Mouse (Mus musculus): ENCODE measurements at regions not wholly inside any gene's neighbourhood (a gene's known extent, or its start where the extent isn't known, plus 50 kb on each side); places are given as distances from the start of the nearest gene placed in this dataset.

GRCm38 (mm10) chr15:61159552-61159951 lies 236.7 kb upstream of the A1bg start:
- DNase-seq (ENCODE audit: low read depth, low spot score), result no peak

GRCm38 (mm10) chr15:61158041-61158545 lies 235.3 kb upstream of the A1bg start:
- DNase-seq (ENCODE audit: low read depth, low spot score), result peak; percentile 11

DNA sequence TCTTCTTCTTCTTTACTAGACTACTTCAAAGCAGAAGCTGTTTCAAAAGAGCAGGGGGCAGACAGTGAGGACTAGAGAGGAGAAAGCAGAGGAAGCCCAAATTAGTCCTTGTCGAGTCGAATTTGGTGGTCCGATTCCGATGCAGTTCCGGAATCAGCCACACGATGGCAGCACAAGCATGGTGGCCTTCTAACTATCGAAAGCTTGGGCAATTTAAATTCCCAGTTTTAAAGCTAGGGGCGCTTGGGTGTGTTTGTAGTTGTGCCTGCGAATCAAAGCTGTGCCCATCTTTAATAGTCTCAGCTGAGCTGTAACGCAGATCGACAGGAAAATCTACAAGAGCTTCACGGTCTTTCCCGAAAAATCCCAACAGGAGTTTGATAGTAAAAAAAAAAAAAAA lies 234.7 kb upstream of the A1bg start:
- peak; percentile 92 for DNase-seq (ENCODE audit: low read depth, low spot score)

GRCm38 (mm10) chr15:61155530-61155929 lies 232.7 kb upstream of the A1bg start:
- DNase-seq (ENCODE audit: low read depth, low spot score), result no peak

- peak; percentile 30 for DNase-seq (ENCODE audit: low read depth, low spot score)
Measured at GRCm38 (mm10) chr15:61154166-61154565, 231.4 kb upstream of the A1bg start.

GRCm38 (mm10) chr15:61142851-61143250 lies 220.0 kb upstream of the A1bg start:
- no peak for DNase-seq (ENCODE audit: low read depth, low spot score)

DNA sequence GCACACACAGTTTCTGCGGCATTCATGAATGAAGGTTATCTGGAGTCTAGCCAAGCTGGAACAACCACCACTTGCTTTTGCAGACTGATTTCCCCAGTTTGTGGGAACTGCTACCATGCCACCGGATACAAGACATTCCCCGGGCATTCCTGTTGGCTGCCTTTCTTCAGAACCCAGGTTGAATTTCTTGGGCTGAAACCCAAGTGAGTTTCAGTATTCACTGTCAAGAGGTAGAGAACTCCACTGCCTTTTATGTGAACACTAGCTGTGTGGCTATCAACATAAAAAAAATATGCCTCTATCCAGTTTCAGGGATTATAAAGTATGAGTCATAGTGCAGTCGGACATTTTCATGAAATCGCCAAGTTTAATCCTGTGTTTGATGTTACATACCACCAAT lies 216.3 kb upstream of the A1bg start:
- DNase-seq (ENCODE audit: low read depth, low spot score), result no peak

- no peak for DNase-seq (ENCODE audit: low read depth, low spot score)
Measured at GRCm38 (mm10) chr15:61136781-61137180, 214.0 kb upstream of the A1bg start.

- no peak for DNase-seq (ENCODE audit: low read depth, low spot score)
Measured at GRCm38 (mm10) chr15:61133316-61133715, 210.5 kb upstream of the A1bg start.

DNA sequence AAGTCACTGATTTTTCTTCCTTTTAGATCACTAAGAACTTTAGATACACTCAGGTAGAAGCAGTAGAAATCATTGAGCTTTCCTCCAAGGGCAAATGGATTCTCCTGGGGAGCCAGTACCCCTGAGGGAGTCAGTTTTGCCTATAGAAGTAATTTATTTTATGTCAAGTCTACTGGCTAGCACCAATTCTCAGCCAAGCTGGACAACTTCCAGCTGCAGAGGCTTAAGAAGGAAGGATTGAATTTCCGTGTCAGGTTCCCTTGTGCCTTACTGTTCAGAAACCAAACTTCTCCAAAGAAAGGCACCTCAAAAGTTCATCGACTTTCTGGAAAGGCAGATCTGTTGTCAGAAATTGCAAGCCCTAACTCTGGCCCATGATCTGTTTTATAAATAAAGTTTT lies 205.2 kb upstream of the A1bg start:
- no peak for DNase-seq (ENCODE audit: low read depth, low spot score)

GRCm38 (mm10) chr15:61127130-61127529 lies 204.3 kb upstream of the A1bg start:
- DNase-seq (ENCODE audit: low read depth, low spot score), result no peak

- DNase-seq (ENCODE audit: low read depth, low spot score), result no peak
Measured at GRCm38 (mm10) chr15:61116912-61117311, 194.1 kb upstream of the A1bg start.

DNA sequence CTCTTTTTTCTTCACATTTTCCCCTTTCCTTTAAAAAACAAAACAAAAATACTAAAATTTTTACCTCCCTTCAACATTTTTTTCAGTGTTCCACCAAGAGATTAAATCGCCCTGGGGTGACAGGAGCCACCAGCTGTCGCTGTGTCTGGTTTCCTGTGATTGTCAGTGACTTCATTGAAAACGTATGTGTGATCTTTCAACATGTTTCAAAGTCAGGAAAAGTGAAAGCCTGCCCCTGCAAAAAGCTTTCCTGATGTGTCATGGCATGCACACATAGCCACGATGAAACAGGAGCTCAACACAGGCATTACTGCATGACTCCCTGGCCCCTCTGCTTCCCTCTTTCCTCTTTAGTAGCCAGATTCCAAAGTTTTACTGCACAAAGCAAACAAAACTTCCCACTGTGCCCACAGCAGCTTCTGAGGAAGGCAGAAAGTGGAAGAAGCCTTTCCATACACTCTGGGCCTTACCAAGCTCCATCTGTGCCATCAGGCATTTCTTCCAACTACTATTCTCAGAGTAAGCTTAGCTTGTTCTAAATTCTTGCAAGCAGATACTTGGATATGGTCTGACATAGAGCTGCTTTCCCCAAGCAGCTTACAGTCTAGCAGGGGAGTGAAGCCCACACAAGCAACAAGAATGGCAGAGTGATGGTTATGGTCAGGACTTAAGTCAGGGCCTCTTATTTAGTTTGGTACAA lies 186.8 kb upstream of the A1bg start:
- no peak for DNase-seq (ENCODE audit: low read depth, low spot score)

DNA sequence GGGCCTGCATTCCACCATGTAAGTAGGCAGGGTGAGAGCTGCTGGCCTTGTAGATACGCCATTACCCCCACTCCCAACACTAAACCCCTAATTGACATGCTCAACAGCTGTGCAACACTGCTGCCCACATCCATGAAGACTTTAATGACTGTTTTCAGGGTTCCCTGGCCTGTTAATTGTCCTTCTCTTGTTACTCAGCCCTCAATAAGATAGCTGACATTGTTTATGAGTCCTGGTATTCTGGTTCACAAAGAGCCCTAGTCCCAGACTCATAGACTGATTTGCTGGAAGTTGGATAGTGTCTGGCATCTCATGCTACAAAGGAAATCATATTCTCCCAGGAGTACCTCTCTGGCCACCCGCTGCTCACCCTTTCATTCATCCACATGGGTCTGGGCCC lies 186.1 kb upstream of the A1bg start:
- no peak for DNase-seq (ENCODE audit: low read depth, low spot score)

DNA sequence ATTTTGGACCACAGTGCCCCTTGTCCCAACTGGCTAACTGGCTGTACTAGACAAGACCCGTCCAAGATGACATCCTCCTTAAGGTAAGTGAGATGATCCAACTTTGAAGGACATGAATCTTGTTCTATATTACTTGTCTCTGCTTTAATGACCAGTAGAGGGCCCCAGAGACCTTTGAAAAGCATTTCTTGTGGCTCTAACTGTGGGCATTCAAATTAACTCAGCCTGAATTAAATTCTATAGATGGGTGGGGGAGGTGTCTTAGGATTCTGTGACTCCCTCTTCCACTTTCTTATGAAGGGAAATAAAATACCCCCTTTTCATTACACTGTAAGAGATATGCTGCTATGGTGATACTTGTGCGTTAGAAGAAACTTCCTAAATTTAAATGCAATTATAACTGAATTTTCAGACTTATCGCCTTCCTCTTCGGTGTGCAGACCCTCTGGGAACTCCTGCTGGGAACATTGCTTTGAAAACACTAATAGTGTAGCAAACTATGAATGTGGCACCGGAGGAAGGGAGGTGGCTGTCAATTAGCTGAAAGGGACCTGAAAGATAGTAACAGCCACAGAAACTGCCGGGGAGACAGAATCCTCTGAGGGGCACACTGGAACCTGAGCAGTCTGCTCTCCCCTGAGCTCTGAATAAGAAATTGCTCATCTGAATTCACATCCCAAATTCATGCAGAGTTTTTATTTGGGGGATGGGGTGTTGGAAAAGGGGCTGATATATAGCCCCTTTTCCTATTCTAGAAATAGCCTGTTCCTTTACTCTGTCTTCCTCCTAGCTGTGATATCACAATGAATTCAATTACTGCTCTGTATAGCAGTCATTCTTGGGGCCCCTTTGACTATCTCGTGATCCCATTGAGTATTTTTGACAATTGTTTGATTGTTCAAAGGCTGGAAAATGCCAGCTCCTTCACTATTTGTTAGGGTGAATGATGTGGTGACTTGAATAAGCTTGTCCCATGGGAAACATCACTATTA lies 179.9 kb upstream of the A1bg start:
- peak; percentile 70 for DNase-seq (ENCODE audit: low read depth, low spot score)

- no peak for DNase-seq (ENCODE audit: low read depth, low spot score)
Measured at GRCm38 (mm10) chr15:61100807-61101206, 178.0 kb upstream of the A1bg start.

GRCm38 (mm10) chr15:61098968-61099367 lies 176.2 kb upstream of the A1bg start:
- DNase-seq (ENCODE audit: low read depth, low spot score), result no peak

DNA sequence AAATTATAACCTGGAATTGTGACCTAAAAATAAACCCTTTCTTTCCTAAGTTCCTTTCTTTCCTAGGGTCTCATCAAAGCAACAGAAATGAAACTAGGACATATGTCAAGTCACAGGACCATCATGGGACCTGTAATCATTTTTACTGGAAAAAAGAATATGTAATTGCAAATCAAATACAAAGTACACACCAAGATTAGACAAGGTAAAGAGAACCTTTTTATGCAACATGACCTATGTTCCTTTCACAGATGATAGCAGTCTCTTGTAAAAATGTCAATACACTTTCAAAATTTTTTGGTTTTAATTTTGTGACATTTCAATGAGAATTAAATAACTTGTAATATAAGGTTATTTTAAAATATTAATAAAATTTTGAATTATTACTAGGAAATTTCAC lies 175.7 kb upstream of the A1bg start:
- DNase-seq (ENCODE audit: low read depth, low spot score), result no peak

DNA sequence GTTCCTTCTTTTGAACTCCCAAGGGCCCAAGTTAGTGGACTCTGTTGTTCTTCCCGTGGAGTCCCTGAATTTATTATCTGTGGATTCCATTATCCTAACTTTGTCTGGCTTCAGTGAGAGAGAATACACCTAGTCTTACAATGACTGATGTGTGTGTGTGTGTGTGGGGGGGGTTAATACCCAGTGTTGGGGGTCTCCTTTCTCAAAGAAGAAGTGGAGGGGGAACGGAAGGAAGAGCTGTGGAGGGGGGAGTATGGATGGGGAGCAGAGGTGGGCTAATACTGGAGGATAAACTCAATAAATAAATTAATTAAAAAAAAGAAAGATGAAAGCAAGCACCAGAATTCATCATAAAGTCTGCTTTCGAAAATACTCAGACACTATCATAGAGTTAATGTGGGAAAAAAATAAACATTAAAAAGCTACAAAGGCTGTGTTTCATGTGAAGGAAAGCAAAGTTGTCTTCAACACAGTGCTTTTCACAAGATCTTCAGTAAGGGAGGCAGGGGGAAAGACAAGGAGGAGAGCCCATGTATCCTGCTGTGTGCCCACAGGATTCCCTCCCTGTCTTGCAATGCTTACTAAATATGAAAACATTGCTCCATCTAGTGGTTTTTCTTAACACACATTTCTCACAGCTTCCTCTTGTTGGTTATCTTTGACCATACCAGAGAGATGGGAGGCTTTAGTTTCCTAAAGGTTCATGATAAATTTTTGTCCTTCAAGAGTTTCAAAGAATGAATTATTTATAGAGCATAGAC lies 173.4 kb upstream of the A1bg start:
- DNase-seq (ENCODE audit: low read depth, low spot score), result peak; percentile 14

GRCm38 (mm10) chr15:61055017-61055609 lies 132.3 kb upstream of the A1bg start:
- no peak for DNase-seq (ENCODE audit: low read depth, low spot score)

GRCm38 (mm10) chr15:61051363-61051762 lies 128.6 kb upstream of the A1bg start:
- DNase-seq (ENCODE audit: low read depth, low spot score), result no peak

Data from CD4-positive, CD25-positive, alpha-beta regulatory T cell, adult 2 months (primary cell).